Mouse (Mus musculus): ENCODE measurements around the gene Gabpb2.
"Not testable (repeated sequence)": the region's sequence is repeated elsewhere in the genome, so short reads cannot be mapped to it uniquely, and the experiment has no call there.

Gabpb2 gene

GRCm38 (mm10) chr3:95231298-95232221 is 13.8 kb upstream of the Gabpb2 start, which contains the start of gene Mllt11:
TSS of gene Mllt11 (minus strand) at chr3:95232171.
- no peak for DNase-seq (ENCODE audit: low spot score)

GRCm38 (mm10) chr3:95230495-95231297 is 13.0 kb upstream of the Gabpb2 start:
- no peak for DNase-seq (ENCODE audit: low spot score)

GRCm38 (mm10) chr3:95229781-95230494 is 12.2 kb upstream of the Gabpb2 start:
- peak; percentile 45 for DNase-seq (ENCODE audit: low spot score)

- no peak for DNase-seq (ENCODE audit: low spot score)
Observed at GRCm38 (mm10) chr3:95228894-95229780, 11.4 kb upstream of the Gabpb2 start.

- DNase-seq (ENCODE audit: low spot score): peak; percentile 83
Observed at GRCm38 (mm10) chr3:95228148-95228893, 10.6 kb upstream of the Gabpb2 start, which contains the start of gene Cdc42se1. TSS of gene Cdc42se1 (plus strand) at chr3:95228732.

- no peak for DNase-seq (ENCODE audit: low spot score)
Observed at GRCm38 (mm10) chr3:95227214-95227613, 9.5 kb upstream of the Gabpb2 start.

GRCm38 (mm10) chr3:95224295-95224694 is 6.6 kb upstream of the Gabpb2 start:
- DNase-seq (ENCODE audit: low spot score): no peak

GRCm38 (mm10) chr3:95223041-95223440 is 5.3 kb upstream of the Gabpb2 start:
- no peak for DNase-seq (ENCODE audit: low spot score)

- DNase-seq (ENCODE audit: low spot score): no peak
Observed at GRCm38 (mm10) chr3:95218466-95219137, 886 bp upstream of the Gabpb2 start.

- DNase-seq (ENCODE audit: low spot score): no peak
Observed at GRCm38 (mm10) chr3:95216655-95217254, 961 bp downstream of the Gabpb2 start.

GRCm38 (mm10) chr3:95213609-95213975 is 4.1 kb downstream of the Gabpb2 start:
- DNase-seq (ENCODE audit: low spot score): no peak

- DNase-seq (ENCODE audit: low spot score): not testable (repeated sequence)
Observed at GRCm38 (mm10) chr3:95212889-95213608, 4.7 kb downstream of the Gabpb2 start.

GRCm38 (mm10) chr3:95210585-95210984 is 7.1 kb downstream of the Gabpb2 start:
- DNase-seq (ENCODE audit: low spot score): no peak

- DNase-seq (ENCODE audit: low spot score): no peak
Observed at GRCm38 (mm10) chr3:95208286-95208685, 9.4 kb downstream of the Gabpb2 start.

GRCm38 (mm10) chr3:95203880-95204279 is 13.8 kb downstream of the Gabpb2 start:
- no peak for DNase-seq (ENCODE audit: low spot score)

GRCm38 (mm10) chr3:95200562-95200961 is 17.2 kb downstream of the Gabpb2 start:
- no peak for DNase-seq (ENCODE audit: low spot score)

GRCm38 (mm10) chr3:95200132-95200531 is 17.6 kb downstream of the Gabpb2 start:
- DNase-seq (ENCODE audit: low spot score): no peak

GRCm38 (mm10) chr3:95199101-95199500 is 18.6 kb downstream of the Gabpb2 start:
- no peak for DNase-seq (ENCODE audit: low spot score)

- DNase-seq (ENCODE audit: low spot score): no peak
Observed at GRCm38 (mm10) chr3:95195772-95196171, 21.9 kb downstream of the Gabpb2 start.
